Comparison of ENCODE assay signal across 10 mouse cellular contexts in genomic region chr2:69895502-69896223, GRCm38 (mm10). TPM values are rescaled to one million over a fixed set of nuclear protein-coding genes. Genes with fewer than 3 reads are reported as not detected.
A peak's percentile ranks its signal among the peaks of the same experiment; 100 is the strongest.
DNase-seq lines count a peak whose midpoint lies in the region; ATAC-seq and TF ChIP-seq lines count a peak whose summit lies in the region.
"Had no signal": no experiment of that assay in that cellular context is flagged by ENCODE, and none has a peak within 500 bp of the region (broad histone marks: within the 10 kb centered on the region; RNA-seq: fewer than 3 reads in every experiment).

No protein-coding gene starts in this region.

- no peaks in the 10 kb centered on the region for H3K36me3 ChIP-seq in stomach, postnatal 0 days (ENCODE audit: control insufficient read depth, insufficient read depth, low read length)

- no peak overlapping the region for H3K27ac ChIP-seq in gastrocnemius, adult 2 months
- no peak overlapping the region for H3K27ac ChIP-seq in stomach, postnatal 0 days (replicated peaks)
- H3K27ac ChIP-seq: forebrain, embryonic 13.5 days had no signal

- no peaks in the 10 kb centered on the region for H3K27me3 ChIP-seq in stomach, postnatal 0 days (ENCODE audit: control insufficient read depth, insufficient read depth, low read length)
- H3K27me3 ChIP-seq: forebrain, embryonic 13.5 days had no signal

- H3K4me1 ChIP-seq in stomach, postnatal 0 days (replicated peaks; ENCODE audit: control insufficient read depth, insufficient read depth) = no peaks in the 10 kb centered on the region

- H3K9me3 ChIP-seq in stomach, postnatal 0 days (ENCODE audit: control insufficient read depth, low read length) = no peaks in the 10 kb centered on the region
- H3K9me3 ChIP-seq: forebrain, embryonic 13.5 days had no signal

- intact Hi-C loops in gastrocnemius, adult 2 months (cut with DNase I) = loop anchor here (10.0 kb wide), 1 partner anchor 171 kb away; the partner anchor contains the start of gene Ppig
- intact Hi-C loops in gastrocnemius, postnatal 14 days (cut with DNase I; ENCODE audit: low total_unique reads) = no loop called here

- DNase-seq in gastrocnemius, adult 2 months = no peak
- no peak for DNase-seq in gastrocnemius, postnatal 25 days
- DNase-seq in spleen, adult 12 weeks (ENCODE audit: low spot score) = peak; percentile 17
- no peak for DNase-seq in spleen, postnatal 36 days (ENCODE audit: low spot score in 2 of 2)
- DNase-seq in c-Kit-negative CD71-positive TER-119-positive erythroid progenitor cells, embryonic 14.5 days (ENCODE audit: low read depth, low spot score) = peak; percentile 12
- no peak for DNase-seq in stomach, postnatal 0 days (ENCODE audit: low spot score)
- no peak for DNase-seq in gastrocnemius, postnatal 14 days

- WGBS in stomach, postnatal 0 days = 62% methylated on average over 14 of the region's 14 CpGs

- H3K9ac ChIP-seq in stomach, postnatal 0 days (ENCODE audit: low read length) = no peak overlapping the region
- H3K9ac ChIP-seq: forebrain, embryonic 13.5 days had no signal

- ATAC-seq in stomach, postnatal 0 days (ENCODE audit: low FRiP score, low TSS enrichment) = no peak
- no peak for ATAC-seq in megakaryocyte progenitor cell, adult 5-6 weeks (replicated peaks; ENCODE audit: poor library complexity)
- ATAC-seq: forebrain, embryonic 13.5 days; midbrain, embryonic 16.5 days had no signal

- TF ChIP-seq CTCF in gastrocnemius, adult 2 months (IDR thresholded peaks at IDR 0.05) = peak; percentile 50
- TF ChIP-seq CTCF in stomach, postnatal 0 days (IDR thresholded peaks at IDR 0.05; ENCODE audit: low read depth) = peak; percentile 57

- no peak for TF ChIP-seq EP300 in stomach, postnatal 0 days (optimal IDR thresholded peaks at IDR 0.05)

- no peak overlapping the region for H3K4me2 ChIP-seq in stomach, postnatal 0 days (replicated peaks; ENCODE audit: low read depth)
- H3K4me2 ChIP-seq: forebrain, embryonic 13.5 days had no signal

- H3K4me3 ChIP-seq in gastrocnemius, adult 2 months = no peak overlapping the region
- no peak overlapping the region for H3K4me3 ChIP-seq in stomach, postnatal 0 days (ENCODE audit: low read depth, low read length)
- H3K4me3 ChIP-seq: forebrain, embryonic 13.5 days had no signal

RNA-seq across cellular contexts. Expression of gene Ubr3, which starts 1.4 kb away (rescaled TPM):
- 100 to 1,000 TPM; 193 to 217 TPM for total RNA-seq in gastrocnemius, adult 2 months (2021)
- 100 to 1,000 TPM; 151 to 165 TPM for total RNA-seq in gastrocnemius, postnatal 25 days (2021)
- 7.9 and 9.0 TPM in 2 replicates for polyA plus RNA-seq in stomach, postnatal 0 days (2015; fragmentation: Nextera tagmentation; extraction: Ambion mirVana)
- 100 to 1,000 TPM; 108 to 118 TPM for total RNA-seq in gastrocnemius, postnatal 14 days (2021)
- 34.8 and 42.0 TPM in 2 replicates for total RNA-seq in megakaryocyte progenitor cell, adult 5-6 weeks (2015)
- 31.7 and 45.8 TPM in 2 replicates for total RNA-seq in megakaryocyte progenitor cell, adult 5-6 weeks (2017)

RNA-seq across cellular contexts. Expression of gene Mettl5, which starts 10.2 kb away (rescaled TPM):
- 10 to 100 TPM; 11.1 to 16.0 TPM for total RNA-seq in gastrocnemius, adult 2 months (2021)
- 10 to 100 TPM; 16.1 to 17.4 TPM for total RNA-seq in gastrocnemius, postnatal 25 days (2021)
- 29.4 and 32.0 TPM in 2 replicates for polyA plus RNA-seq in stomach, postnatal 0 days (2015; fragmentation: Nextera tagmentation; extraction: Ambion mirVana)
- total RNA-seq in gastrocnemius, postnatal 14 days (2021) = 10 to 100 TPM; 18.0 to 19.2 TPM
- 41.4 and 42.9 TPM in 2 replicates for total RNA-seq in megakaryocyte progenitor cell, adult 5-6 weeks (2015)
- 35.3 and 44.0 TPM in 2 replicates for total RNA-seq in megakaryocyte progenitor cell, adult 5-6 weeks (2017)

RNA-seq across cellular contexts. Expression of gene Ssb, which starts 34.3 kb away (rescaled TPM):
- total RNA-seq in gastrocnemius, adult 2 months (2021) = 10 to 100 TPM; 56.1 to 59.5 TPM
- 10 to 100 TPM; 53.6 to 57.2 TPM for total RNA-seq in gastrocnemius, postnatal 25 days (2021)
- 161 and 203 TPM in 2 replicates for polyA plus RNA-seq in stomach, postnatal 0 days (2015; fragmentation: Nextera tagmentation; extraction: Ambion mirVana)
- total RNA-seq in gastrocnemius, postnatal 14 days (2021) = 10 to 100 TPM; 67.5 to 78.6 TPM
- 421 and 424 TPM in 2 replicates for total RNA-seq in megakaryocyte progenitor cell, adult 5-6 weeks (2015)
- 505 and 604 TPM in 2 replicates for total RNA-seq in megakaryocyte progenitor cell, adult 5-6 weeks (2017)

Comparison
In these comparisons a context has a peak if more than half of its experiments do, and no peak if none do; other contexts are left out.
1. DNase-seq: peak in spleen, adult 12 weeks (single experiment) and c-Kit-negative CD71-positive TER-119-positive erythroid progenitor cells, embryonic 14.5 days (single experiment); none in gastrocnemius, adult 2 months (single experiment), gastrocnemius, postnatal 25 days (single experiment), spleen, postnatal 36 days (0 of 2), stomach, postnatal 0 days (single experiment) and gastrocnemius, postnatal 14 days (single experiment).
2. RNA of gene Ssb, which starts 34.3 kb away (total RNA-seq): 421 to 604 TPM in megakaryocyte progenitor cell, adult 5-6 weeks; 67.5 to 78.6 TPM in gastrocnemius, postnatal 14 days, 56.1 to 59.5 TPM in gastrocnemius, adult 2 months and 53.6 to 57.2 TPM in gastrocnemius, postnatal 25 days; every median in the first group is over 4 times any median in the second.